Mouse (Mus musculus) hindbrain, postnatal 0 days (tissue): Measurements from ENCODE around the gene Popdc2. TPM values are rescaled to one million over a fixed set of nuclear protein-coding genes. Genes with fewer than 3 reads are reported as not detected.

ENCODE experiments used
- ATAC-seq: fragments of 200-750 bp; cut with Nextera tagmentation; 2 replicates; pipeline ENCODE4 v1.8.0; 2017; ENCODE audit warnings: mild to moderate bottlenecking, moderate TSS enrichment, moderate library complexity
- DNase-seq: peaks from one replicate; pipeline ENCODE4 v3.0.0-alpha.2; 2015; ENCODE audit warnings: low spot score
- H3K27ac ChIP-seq: fragments of 300-500 bp; sonication (generic); 2 replicates; pipeline ENCODE4 v1.5.1; 2014; ENCODE audit warnings: mild to moderate bottlenecking
- H3K27me3 ChIP-seq: fragments of 300-500 bp; sonication (generic); 2 replicates; pipeline ENCODE4 v1.6.1; 2014; ENCODE audit warnings: low read length, mixed read lengths; ENCODE audit not compliant: insufficient read depth
- H3K36me3 ChIP-seq: fragments of 300-500 bp; sonication (generic); 2 replicates; pipeline ENCODE4 v1.6.1; 2014; ENCODE audit warnings: low read length, mixed read lengths; ENCODE audit not compliant: insufficient read depth
- H3K4me1 ChIP-seq: fragments of 300-500 bp; sonication (generic); 2 replicates; pipeline ENCODE4 v1.6.1; 2014; ENCODE audit warnings: antibody characterized with exemption, low read length, mixed read lengths; ENCODE audit not compliant: insufficient read depth
- H3K4me2 ChIP-seq: fragments of 300-500 bp; sonication (generic); 2 replicates; pipeline ENCODE4 v1.6.1; 2014; ENCODE audit warnings: low read depth, mild to moderate bottlenecking, low read length, moderate library complexity, mixed read lengths
- H3K4me3 ChIP-seq: fragments of 300-500 bp; sonication (generic); 2 replicates; pipeline ENCODE4 v1.5.1; 2014; ENCODE audit warnings: low read length
- H3K9ac ChIP-seq: fragments of 300-500 bp; sonication (generic); replicated peaks from 2 replicates; pipeline ENCODE4 v1.6.1; 2014; ENCODE audit warnings: mild to moderate bottlenecking, low read length, moderate library complexity, mixed read lengths
- H3K9me3 ChIP-seq: fragments of 300-500 bp; sonication (generic); 2 replicates; pipeline ENCODE4 v1.6.1; 2016; ENCODE audit warnings: low read length, mixed read lengths
- CTCF ChIP-seq: IDR thresholded peaks from 2 replicates; pipeline ENCODE4 v1.5.1; 2016; ENCODE audit warnings: antibody characterized with exemption, control low read depth, low read depth
- WGBS: fragments of 180-500 bp; shearing (Covaris S2); extraction: QIAGEN DNeasy Blood & Tissue Kit; methylation state at CpG from one replicate; pipeline ENCODE4 v1.1.7; 2014; 5-methylcytosine and 5-hydroxymethylcytosine counted together
- polyA plus RNA-seq: library from polyadenylated mRNA; unstranded; fragments of >200 nt; fragmentation: Nextera tagmentation; extraction: Ambion mirVana; gene quantifications from 2 replicates; pipeline ENCODE4 v1.2.1, GENCODE M21; 2015
- total RNA-seq: library from RNA; depleted of rRNA; stranded (reverse); fragments of >200 nt; gene quantifications from 2 replicates; pipeline ENCODE4 v1.2.3, GENCODE M21; 2014; rRNA removed

Gene Popdc2
- total and polyA plus RNA-seq, 2 experiments from 2014 or later: 0.10 to 0.83 TPM

DNA sequence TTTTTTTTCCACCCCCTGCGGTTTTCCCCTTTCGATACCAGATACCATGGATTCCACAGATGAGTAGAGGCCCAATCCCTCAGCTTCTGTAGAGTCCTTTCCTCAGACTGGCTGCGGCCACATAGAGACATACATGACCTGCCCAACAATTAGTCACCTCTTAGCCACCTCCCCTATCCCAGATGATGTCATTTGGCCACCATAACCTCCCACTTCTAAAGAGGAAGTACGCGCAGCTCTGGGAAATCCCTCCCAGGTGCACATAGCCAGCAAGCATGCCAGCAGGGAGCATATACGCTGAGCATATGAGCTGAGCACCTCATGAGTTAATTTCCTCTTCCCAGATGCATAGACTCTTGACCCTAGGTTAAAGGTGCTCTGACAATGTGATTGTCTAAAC is 44.7 kb downstream of the Popdc2 start:
- H3K4me3 ChIP-seq: no peak overlapping the region
- DNase-seq (no peak), ATAC-seq (no peak)
- no peak for TF ChIP-seq CTCF
- no peaks in the 10 kb centered on the region for H3K4me1 ChIP-seq
- H3K9me3 ChIP-seq: no peaks in the 10 kb centered on the region
- H3K4me2 ChIP-seq: no peak overlapping the region
- no peak overlapping the region for H3K27ac ChIP-seq
- 83% methylated on average over 6 of the region's 6 CpGs for WGBS
- no peaks in the 10 kb centered on the region for H3K27me3 ChIP-seq
- no peaks in the 10 kb centered on the region for H3K36me3 ChIP-seq
- no peak overlapping the region for H3K9ac ChIP-seq

GRCm38 (mm10) chr16:38407584-38407983 is 45.6 kb downstream of the Popdc2 start:
- no peaks in the 10 kb centered on the region for H3K4me1 ChIP-seq
- no peak overlapping the region for H3K9ac ChIP-seq
- no peak overlapping the region for H3K4me2 ChIP-seq
- no peak overlapping the region for H3K27ac ChIP-seq
- no peak overlapping the region for H3K4me3 ChIP-seq
- DNase-seq (no peak), ATAC-seq (no peak)
- H3K36me3 ChIP-seq: no peaks in the 10 kb centered on the region
- no peaks in the 10 kb centered on the region for H3K27me3 ChIP-seq
- WGBS: 41% methylated on average over 5 of the region's 5 CpGs
- H3K9me3 ChIP-seq: no peaks in the 10 kb centered on the region
- no peak for TF ChIP-seq CTCF

- no peak for ATAC-seq
- H3K9ac ChIP-seq: no peak overlapping the region
- 92% methylated on average over 8 of the region's 8 CpGs for WGBS
- no peak overlapping the region for H3K27ac ChIP-seq
- no peak overlapping the region for H3K4me2 ChIP-seq
- no peaks in the 10 kb centered on the region for H3K27me3 ChIP-seq
- DNase-seq: no peak
- H3K4me3 ChIP-seq: no peak overlapping the region
- no peaks in the 10 kb centered on the region for H3K36me3 ChIP-seq
- H3K4me1 ChIP-seq: no peaks in the 10 kb centered on the region
- H3K9me3 ChIP-seq: no peaks in the 10 kb centered on the region
- TF ChIP-seq CTCF: no peak
Measured at GRCm38 (mm10) chr16:38408416-38408815, 46.4 kb downstream of the Popdc2 start.

DNA sequence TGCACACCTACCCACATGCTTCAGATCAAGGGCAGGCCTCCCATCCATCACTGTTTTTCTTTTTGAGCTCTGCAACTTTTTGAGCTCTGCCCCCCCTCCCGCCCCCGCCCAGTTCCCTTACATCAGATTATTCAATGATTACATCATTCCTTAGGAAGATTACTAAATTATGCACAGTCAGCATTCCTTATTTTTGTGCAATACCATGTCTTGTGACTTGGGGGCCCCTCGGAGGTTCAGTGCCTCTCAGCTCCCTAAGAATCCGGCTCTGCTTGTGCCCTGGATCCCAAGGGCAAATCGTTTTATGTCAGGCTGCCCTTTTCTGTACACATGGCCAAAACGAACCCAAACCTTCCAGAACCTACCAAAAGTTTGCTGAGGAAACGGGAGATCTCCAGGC is 52.9 kb downstream of the Popdc2 start:
- Histone ChIP-seq H3K9me3 (no peaks in the 10 kb centered on the region), H3K27ac (no peak overlapping the region), H3K4me3 (no peak overlapping the region), H3K36me3 (no peaks in the 10 kb centered on the region), H3K4me2 (no peak overlapping the region), H3K4me1 (no peaks in the 10 kb centered on the region), H3K9ac (no peak overlapping the region), H3K27me3 (no peaks in the 10 kb centered on the region)
- no peak for TF ChIP-seq CTCF
- DNase-seq (no peak), ATAC-seq (no peak)
- 88% methylated on average over 7 of the region's 7 CpGs for WGBS

DNA sequence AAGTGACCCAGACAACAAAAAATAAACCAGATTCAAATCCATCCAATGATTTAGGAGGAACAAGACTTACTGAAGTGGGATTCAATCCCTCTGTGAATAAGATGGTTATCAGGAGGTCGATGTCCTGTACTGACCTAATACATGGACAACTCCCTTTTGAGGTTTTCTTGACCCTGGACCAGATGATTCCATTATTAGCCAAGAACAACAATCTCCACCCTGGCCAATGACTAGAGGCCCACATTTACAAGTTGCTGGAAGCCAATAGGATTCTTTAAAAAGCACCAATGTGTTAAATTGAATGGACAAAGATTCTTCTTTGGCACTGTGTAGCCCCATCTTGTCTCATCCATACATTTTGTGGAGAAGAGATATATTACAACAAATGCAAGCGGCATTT is 63.4 kb downstream of the Popdc2 start:
- Histone ChIP-seq H3K9me3 (no peaks in the 10 kb centered on the region), H3K4me3 (no peak overlapping the region), H3K4me1 (no peaks in the 10 kb centered on the region), H3K27me3 (no peaks in the 10 kb centered on the region), H3K27ac (no peak overlapping the region), H3K9ac (no peak overlapping the region), H3K36me3 (no peaks in the 10 kb centered on the region), H3K4me2 (no peak overlapping the region)
- WGBS: 85% methylated on average over 2 of the region's 2 CpGs
- DNase-seq: no peak
- ATAC-seq: no peak
- TF ChIP-seq CTCF: no peak

GRCm38 (mm10) chr16:38425799-38426198 is 63.8 kb downstream of the Popdc2 start:
- H3K9me3 ChIP-seq: no peaks in the 10 kb centered on the region

More at GRCm38 (mm10) chr16:38425799-38426198, 63.8 kb downstream of the Popdc2 start:
- no peak overlapping the region for H3K27ac ChIP-seq
- TF ChIP-seq CTCF: no peak
- H3K27me3 ChIP-seq: no peaks in the 10 kb centered on the region
- 74% methylated on average over 1 of the region's 1 CpGs for WGBS
- H3K36me3 ChIP-seq: no peaks in the 10 kb centered on the region
- H3K4me1 ChIP-seq: no peaks in the 10 kb centered on the region
- DNase-seq: no peak
- ATAC-seq: no peak
- H3K4me3 ChIP-seq: no peak overlapping the region
- no peak overlapping the region for H3K4me2 ChIP-seq
- no peak overlapping the region for H3K9ac ChIP-seq

Other genes with a start within 250 kb of the Popdc2 start
- gene Nr1i2, start 67.4 kb upstream of the Popdc2 start, total RNA-seq: not detected in 2 replicates
- 0.05 TPM in 1 of 2 replicates, not detected in the other for gene Nr1i2, start 67.4 kb upstream of the Popdc2 start, polyA plus RNA-seq
- gene Maats1, start 20.1 kb upstream of the Popdc2 start, total RNA-seq: 1.4 TPM in 2 replicates
- 0.86 and 1.4 TPM in 2 replicates for gene Maats1, start 20.1 kb upstream of the Popdc2 start, polyA plus RNA-seq
- gene Cox17, start 15.2 kb upstream of the Popdc2 start, total RNA-seq: 12.2 and 24.5 TPM in 2 replicates
- 78.5 and 90.1 TPM in 2 replicates for gene Cox17, start 15.2 kb upstream of the Popdc2 start, polyA plus RNA-seq
- not detected in 2 replicates for gene Gm21987, start 15.2 kb upstream of the Popdc2 start, total RNA-seq
- gene Gm21987, start 15.2 kb upstream of the Popdc2 start, polyA plus RNA-seq: not detected in 2 replicates
- gene Pla1a, start 70.9 kb downstream of the Popdc2 start, total RNA-seq: 0.36 and 1.7 TPM in 2 replicates
- 1.0 and 1.3 TPM in 2 replicates for gene Pla1a, start 70.9 kb downstream of the Popdc2 start, polyA plus RNA-seq
- gene Adprh, start 90.5 kb downstream of the Popdc2 start, total RNA-seq: 47.0 and 51.2 TPM in 2 replicates
- 131 and 134 TPM in 2 replicates for gene Adprh, start 90.5 kb downstream of the Popdc2 start, polyA plus RNA-seq
- gene Cd80, start 93.4 kb downstream of the Popdc2 start, total RNA-seq: 0.16 and 0.43 TPM in 2 replicates
- gene Cd80, start 93.4 kb downstream of the Popdc2 start, polyA plus RNA-seq: 0.24 and 0.32 TPM in 2 replicates
- gene Timmdc1, start 160.5 kb downstream of the Popdc2 start, total RNA-seq: 18.0 and 24.1 TPM in 2 replicates
- 26.3 and 27.9 TPM in 2 replicates for gene Timmdc1, start 160.5 kb downstream of the Popdc2 start, polyA plus RNA-seq
- gene Poglut1, start 188.0 kb downstream of the Popdc2 start, total RNA-seq: 35.8 and 48.5 TPM in 2 replicates
- 37.1 and 40.4 TPM in 2 replicates for gene Poglut1, start 188.0 kb downstream of the Popdc2 start, polyA plus RNA-seq
- 13.5 and 27.2 TPM in 2 replicates for gene Tmem39a, start 196.5 kb downstream of the Popdc2 start, total RNA-seq
- gene Tmem39a, start 196.5 kb downstream of the Popdc2 start, polyA plus RNA-seq: 15.4 and 17.6 TPM in 2 replicates